Mouse (Mus musculus) urinary bladder, postnatal 10 days (tissue): ENCODE measurements around the gene Tnf.

Experiments
- DNase-seq: peaks from one replicate; pipeline ENCODE4 v3.0.0; 2022; ENCODE audit warnings: low spot score

The Tnf gene

DNA sequence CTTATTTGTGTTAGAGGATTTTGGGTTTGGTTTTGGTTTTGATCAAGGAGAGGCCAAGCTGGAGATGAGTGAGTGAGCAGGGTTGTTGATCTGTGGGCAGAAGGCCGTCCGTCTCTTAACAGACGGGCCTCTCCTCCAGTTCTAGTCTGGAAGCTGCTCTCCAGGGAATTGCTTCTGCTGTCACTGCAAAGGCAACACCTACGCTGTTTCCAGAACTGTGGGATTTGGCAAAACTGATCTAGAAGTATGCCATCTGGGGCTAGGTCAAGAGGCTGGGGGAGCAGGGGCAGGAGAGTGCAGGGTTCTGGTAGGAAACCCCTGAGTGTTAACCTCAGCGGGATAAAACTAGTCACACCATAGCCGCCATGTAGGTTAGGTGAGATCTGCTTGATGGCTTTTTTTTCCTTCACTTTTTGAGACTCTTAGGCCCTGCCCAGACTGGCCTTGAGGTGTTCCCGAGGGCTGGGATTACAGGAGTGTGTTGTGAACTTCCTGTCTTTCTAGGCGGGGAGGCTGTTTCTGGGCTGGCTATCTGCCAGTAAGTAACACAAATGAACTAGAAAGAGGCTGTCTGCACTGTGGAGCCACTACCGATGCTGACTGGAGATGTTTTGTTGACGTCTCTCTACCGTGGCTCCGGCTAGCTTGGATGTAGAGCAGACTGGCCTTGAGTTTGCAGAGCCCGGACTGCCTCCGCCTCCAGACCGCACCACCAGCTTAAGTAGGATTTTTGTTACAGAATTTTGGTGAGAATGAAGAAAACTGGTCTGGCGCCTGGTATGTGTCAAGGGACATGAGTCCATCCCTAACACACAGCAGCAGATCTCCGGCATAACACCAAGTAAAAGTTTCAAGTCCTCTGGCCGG is 31.5 kb upstream of the Tnf start, which contains the start of gene Atp6v1g2:
TSS of gene Atp6v1g2 (plus strand) at position 547 of the 867 bp plus-strand sequence.
- no peak for DNase-seq

DNA sequence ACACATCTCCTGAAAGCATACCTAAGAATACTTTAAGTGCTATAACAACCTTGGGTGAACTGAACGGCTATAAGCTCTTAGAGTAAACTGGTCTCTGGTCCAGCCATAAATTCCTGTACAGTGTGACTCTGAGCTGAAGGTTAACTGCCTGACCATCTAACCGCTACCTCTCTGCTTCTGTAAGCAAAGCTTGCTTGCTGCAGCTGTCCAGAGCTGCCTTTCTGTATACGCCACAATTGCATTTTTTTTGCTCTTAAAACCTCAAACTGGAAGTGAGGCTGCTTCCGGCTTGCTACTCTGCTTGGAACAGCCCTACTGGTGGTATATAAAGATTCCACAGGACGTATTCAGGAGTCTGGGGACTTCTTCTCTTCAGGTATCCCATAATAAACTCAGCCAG is 30.9 kb upstream of the Tnf start:
- no peak for DNase-seq

- DNase-seq = peak; percentile 62
These were observed 30.2 kb upstream of the Tnf start for GRCm38 (mm10) chr17:35232043-35232442.

DNA sequence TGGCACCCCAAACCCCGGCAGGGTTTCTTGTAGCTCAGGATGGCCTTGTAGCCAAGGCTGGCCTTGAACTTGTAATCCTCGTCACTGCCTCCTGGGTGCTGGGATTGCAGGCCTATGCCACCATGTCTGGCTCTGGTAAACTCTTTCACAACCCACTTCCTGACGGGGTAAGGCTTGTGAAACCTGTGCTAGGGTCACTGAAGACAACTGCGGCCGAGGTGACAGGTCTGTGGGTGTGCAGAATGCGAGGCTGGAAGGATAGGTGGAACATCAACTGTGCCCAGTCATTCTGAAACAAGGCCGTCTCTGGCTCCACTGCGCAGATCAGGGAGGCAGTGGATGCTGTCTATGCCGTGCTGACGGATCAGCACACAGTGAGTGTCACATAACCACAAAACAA is 29.2 kb upstream of the Tnf start:
- DNase-seq = no peak

- DNase-seq = no peak
These were observed 24.8 kb upstream of the Tnf start for GRCm38 (mm10) chr17:35226561-35227046.

DNA sequence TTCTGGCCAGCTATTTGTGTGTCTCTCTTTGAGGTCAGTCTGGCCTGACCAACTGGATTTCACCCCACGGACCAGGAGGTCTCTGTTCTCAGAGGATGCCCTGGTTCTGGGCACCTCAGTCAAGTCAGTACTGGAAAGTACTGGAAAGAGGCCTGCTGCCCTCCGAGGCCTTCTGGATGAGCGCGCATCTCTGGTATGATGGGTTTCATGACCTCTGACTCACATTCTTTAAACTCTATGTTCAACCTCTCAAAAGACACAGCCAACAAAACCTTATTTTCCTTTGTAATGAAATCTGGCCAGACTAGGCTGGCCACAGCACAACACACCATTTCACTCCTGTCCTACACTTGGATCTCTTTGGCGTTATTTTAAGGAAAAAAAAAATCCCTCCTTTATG is 23.6 kb upstream of the Tnf start:
- DNase-seq = no peak

- no peak for DNase-seq
These were observed 22.8 kb upstream of the Tnf start for GRCm38 (mm10) chr17:35224641-35225040.

DNA sequence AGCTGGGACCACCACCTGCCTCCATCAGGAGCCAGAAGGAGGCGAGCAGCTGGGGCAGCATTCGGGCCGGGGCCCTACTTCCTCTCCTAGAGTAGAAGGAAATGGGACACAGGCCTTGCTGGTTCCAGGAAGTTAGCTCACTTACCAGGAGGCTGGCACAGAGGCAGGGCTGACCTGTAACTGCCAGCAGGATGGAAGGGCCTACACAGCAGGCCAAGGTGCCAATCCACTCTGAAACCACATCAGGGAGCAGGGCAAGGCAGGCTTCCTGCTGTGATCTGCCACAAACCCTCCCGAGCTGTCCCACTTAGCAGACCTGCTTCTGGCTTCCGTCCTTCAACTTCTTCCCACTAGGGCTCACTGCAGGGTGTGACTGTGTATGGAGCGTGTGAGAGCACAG is 20.5 kb upstream of the Tnf start:
- DNase-seq = no peak

DNA sequence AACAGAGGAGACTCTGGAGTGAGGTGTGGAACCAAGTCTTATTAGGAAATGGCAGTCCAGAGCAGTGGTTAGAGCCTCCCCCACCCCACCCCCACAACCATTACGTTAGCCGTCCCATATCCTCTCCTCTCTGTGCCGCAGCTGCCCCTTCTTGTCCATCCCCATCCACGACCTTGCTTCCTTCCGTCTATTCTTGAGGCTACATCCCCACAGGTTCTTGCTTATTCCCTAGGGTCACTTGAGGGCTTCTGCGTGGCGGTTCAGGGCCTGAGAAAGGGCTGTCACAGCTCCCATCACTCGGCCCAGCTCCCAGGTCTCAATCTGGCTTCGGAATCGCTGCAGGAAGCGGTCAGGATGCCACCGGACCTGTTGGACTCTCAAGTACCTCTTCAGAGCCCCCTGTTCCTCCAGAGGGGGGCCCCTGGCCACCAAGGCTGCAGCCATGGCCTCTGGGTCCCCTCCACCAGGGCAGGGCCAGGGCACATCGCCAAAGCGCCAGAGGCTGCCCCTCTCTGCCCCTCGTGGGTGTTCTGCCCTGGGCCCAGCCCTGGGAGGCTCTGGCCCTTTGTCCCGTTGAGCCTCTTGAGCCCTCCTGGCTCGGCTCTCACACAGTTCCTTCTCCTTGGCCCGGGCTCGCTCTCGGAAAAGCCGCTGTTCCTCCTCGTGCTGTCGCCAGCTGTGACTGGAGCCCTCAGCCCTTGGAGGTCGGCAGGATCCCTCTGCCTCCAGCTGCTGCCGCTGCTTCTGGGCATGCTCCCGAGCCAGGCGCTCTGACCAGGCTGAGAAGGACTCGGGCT is 18.5 kb upstream of the Tnf start, which contains the start of gene Gm16181:
TSS of gene Gm16181 (plus strand) at position 679 of the 797 bp plus-strand sequence.
- DNase-seq = no peak

DNA sequence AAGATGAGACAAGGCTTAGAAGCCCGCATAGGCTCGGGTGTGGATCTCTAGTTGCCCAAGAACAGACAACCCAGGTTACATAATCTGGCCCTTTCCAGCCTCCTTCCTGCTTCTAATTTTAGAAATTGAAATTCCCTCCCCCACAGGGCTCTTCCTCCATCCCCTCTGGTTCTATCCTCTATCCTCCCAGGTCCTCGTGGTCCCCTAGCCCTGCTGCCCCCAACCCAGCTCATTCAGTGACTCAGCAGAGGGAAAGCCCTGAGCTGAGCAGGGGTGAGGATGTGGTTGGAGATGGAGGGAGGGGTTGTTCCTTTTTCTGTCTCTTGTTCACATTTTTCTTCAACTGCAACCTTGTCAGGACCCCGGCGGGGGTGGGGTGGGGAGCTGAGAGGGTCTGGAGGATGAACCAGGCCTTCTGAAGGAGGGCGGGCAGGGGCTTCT is 17.8 kb upstream of the Tnf start:
- no peak for DNase-seq

- DNase-seq = no peak
These were observed 16.8 kb upstream of the Tnf start for GRCm38 (mm10) chr17:35218516-35219193.

- no peak for DNase-seq
These were observed 11.3 kb upstream of the Tnf start for GRCm38 (mm10) chr17:35213071-35213470.

DNA sequence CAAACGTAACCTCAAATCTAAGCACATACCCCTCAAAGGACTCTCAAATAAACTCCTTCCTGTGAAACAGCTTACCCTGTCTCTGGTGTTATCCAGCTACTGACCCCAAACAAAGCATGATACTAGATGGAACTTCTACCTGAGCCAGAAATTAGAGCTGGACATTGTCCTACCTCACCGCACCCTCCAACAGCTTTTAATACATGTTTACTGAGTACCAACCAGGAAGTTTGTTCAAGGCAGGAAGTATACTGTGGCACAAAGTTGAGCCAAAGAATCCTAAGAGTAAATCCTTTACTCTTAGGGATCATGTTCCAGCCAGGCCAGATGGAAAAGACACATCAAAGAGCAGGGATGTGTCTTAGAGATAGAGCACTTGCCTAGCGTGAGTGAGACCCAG is 8.8 kb upstream of the Tnf start:
- no peak for DNase-seq

GRCm38 (mm10) chr17:35209785-35210535 is 8.2 kb upstream of the Tnf start:
- no peak for DNase-seq

- DNase-seq = no peak
These were observed 3.6 kb upstream of the Tnf start for GRCm38 (mm10) chr17:35205380-35205769.

GRCm38 (mm10) chr17:35204494-35205379 is 2.9 kb upstream of the Tnf start, which contains the start of gene Lta:
Lta (minus strand) TSS chr17:35205351.
- no peak for DNase-seq

DNA sequence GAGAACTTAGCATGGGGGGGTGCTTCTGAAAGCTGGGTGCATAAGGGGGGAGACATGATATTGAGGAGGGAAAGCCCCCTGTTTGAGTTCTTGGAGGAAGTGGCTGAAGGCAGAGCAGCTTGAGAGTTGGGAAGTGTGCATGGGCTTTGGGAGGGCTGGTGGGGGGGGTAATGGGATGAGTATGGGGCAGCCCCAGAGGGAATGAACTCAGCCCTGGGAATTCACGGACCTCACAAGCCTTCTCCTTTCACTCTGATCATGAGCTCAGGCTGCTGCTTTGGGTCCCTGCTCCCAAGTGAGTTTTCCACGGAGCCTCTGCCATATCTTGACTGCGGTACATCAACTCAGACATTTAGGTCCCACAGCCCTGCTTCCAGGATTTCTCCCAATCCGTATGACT is 635 bp upstream of the Tnf start:
- DNase-seq = no peak

DNA sequence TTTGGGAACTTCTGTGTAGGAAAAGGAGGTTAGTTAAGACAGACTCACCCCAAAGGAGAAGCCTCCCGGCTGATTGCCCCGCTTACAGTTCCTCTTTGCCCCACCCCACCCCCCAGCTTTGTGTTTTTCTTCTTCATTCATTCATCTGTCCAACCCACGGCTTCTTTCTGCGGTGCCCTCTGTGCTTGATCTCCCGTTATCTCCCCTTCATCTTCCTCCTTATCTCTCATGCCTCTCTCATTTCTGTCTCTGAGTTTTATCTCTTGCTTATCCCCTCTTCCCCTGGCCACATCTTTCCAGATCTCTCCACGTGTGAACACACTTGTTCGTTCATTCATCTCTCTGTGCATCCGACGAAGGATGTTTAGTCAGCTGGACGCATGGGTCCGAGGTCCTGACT is 679 bp downstream of the Tnf start:
- DNase-seq = no peak

- DNase-seq = no peak
These were observed 1.4 kb downstream of the Tnf start for GRCm38 (mm10) chr17:35200398-35200797.

- no peak for DNase-seq
These were observed 2.9 kb downstream of the Tnf start for GRCm38 (mm10) chr17:35198946-35199345.
